Mouse (Mus musculus) kidney, postnatal 4 days (tissue): ENCODE results near the gene Mllt6.
"Not testable (repeated sequence)": the region's sequence is repeated elsewhere in the genome, so short reads cannot be mapped to it uniquely, and the experiment has no call there.

Experiments
- DNase-seq, 2 experiments: peaks; one replicate each; pipeline ENCODE4 v3.0.0; 2021; ENCODE audit warnings: mixed read lengths in 2 of 2

The Mllt6 gene

DNA sequence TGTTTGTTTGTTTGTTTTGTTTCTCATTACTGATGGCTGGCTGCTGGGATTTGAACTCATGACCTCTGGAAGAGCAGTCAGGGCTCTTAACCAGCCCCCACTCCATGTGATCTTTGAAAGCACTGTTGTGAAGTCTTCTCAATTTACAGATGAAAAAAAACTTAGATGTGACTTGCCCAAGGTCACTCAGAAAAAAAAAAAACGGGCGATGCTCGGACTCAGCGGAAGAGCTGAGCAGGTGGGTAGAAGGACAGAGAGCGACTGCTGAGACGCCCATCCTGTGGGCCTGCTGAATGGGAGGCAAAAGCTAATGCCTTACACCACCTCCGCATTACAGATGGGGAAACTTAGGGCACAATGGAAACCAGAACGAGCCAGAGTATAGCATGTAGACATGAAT lies 33.5 kb downstream of the Mllt6 start:
- DNase-seq, result no peak

DNA sequence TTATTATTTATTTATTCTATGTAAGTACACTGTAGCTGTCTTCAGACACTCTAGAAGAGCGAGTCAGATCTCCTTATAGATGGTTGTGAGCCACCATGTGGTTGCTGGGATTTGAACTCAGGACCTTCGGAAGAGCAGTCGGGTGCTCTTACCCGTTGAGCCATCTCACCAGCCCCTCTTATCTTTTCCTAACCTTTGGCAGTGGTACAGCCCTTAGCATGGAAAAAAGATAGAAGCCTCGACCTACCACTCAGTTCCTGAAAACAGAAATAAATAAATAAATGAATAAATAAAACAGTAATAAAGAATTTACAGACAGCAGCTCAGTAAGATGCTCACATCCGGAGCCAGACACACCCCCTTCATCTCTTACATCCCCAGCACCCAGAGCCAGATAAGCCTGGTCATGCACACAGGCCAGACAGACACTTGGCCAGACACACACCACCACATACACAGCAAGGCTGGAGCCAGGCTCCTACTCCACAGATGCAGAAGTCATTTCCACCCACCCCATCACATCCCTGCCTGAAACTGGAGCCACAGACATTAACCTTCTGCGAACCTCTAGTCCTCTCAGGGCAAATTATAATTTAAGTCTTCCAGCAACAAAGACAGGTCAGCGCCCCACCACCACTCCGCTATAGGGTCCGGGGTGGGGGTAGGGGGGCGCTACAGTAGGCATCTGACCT lies 34.1 kb downstream of the Mllt6 start:
- DNase-seq, result peak in 1 of 2 experiments; percentile 24

DNA sequence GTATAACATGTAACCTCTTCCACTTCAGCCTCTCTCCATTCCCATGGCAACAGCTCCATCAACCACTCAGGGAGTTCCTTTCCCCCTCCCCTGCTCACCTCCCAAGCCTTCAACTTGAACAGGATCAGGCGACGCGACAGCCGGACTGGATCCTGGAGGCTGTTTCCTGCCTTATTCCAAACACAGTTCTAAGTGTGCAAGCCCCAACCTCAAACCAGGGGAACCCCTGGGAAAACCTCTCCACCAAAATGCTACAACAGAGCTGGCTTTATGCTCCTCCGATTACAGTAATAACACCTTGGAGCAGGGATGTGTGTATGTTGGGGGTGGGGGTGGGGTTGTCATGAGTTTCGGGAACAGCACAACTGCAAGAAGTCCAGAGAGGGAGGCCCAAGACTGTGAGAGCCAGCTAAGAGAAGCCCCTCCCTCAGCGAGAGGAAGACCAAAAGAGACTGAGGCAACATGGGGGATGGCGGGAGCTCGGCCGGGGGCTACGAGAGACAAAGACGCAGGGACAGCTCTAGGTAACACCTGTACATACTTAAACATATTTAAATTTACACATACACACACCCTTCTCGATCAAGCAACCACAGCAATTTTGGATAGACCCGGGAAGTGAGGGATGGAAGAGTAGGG lies 34.8 kb downstream of the Mllt6 start:
- DNase-seq, result peak in 1 of 2 experiments; percentile 57

DNA sequence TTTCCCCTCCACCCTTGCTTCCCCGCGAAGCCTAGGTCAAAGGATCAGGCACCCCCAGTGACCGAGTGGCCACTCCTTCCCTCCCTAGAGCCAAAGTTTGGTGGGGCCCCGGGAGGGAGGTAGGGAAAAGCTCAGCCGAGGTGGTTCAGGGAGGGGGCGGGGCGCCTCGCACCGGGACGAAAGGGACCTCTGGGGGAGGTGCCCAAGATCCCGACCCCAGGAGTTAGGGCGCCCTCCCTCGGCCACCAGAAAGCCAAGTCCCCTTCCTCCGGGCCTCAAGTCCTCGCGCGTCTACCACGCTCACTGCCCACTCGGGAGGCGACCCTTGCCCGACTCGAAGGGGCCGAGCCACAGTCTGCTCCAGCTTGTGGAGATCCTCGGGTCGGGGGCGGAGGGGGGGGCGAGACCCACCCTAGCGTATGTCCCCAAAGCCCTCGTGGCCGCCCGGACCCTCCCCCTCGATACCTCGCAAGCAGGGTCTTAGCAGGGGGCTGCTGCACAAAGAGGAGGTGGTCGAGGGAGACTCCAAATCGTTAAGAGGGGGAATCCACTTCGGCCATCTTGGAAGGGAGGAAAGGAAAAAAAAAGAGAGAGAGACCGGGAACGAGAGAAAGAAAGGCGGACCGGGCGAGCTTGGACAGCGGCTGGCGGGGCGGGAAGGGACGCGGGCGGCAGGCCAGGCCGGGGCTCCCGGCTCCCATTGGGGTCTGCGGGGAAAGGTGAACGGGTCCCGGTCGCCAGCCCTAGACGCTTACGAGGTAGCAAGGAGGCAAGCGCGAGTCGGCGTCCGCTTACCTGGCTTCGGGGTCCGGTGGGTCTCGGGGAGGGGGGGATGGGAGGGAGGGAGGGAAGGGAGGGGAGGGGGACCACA lies 35.8 kb downstream of the Mllt6 start:
- peak; percentile 90 to 94 for DNase-seq

DNA sequence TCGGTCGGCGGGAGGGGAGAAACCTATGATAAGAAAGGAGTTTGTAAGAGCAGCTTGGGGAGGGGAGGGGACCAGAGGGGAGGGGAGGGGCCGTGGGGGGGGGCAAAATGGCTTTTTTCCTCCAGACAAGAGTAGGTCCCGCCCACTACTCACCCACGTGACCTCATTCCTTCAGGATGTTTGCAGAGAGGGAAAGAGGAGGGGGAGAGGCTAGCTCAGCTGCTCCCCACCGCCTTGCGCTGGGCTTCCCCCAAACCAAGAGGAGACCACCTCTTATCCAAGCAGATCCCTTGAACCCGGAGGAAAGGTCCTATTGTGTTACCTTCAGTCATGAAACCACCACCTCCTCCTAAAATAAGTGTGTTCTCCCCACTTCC lies 36.4 kb downstream of the Mllt6 start:
- DNase-seq, result peak; percentile 97 to 98

DNA sequence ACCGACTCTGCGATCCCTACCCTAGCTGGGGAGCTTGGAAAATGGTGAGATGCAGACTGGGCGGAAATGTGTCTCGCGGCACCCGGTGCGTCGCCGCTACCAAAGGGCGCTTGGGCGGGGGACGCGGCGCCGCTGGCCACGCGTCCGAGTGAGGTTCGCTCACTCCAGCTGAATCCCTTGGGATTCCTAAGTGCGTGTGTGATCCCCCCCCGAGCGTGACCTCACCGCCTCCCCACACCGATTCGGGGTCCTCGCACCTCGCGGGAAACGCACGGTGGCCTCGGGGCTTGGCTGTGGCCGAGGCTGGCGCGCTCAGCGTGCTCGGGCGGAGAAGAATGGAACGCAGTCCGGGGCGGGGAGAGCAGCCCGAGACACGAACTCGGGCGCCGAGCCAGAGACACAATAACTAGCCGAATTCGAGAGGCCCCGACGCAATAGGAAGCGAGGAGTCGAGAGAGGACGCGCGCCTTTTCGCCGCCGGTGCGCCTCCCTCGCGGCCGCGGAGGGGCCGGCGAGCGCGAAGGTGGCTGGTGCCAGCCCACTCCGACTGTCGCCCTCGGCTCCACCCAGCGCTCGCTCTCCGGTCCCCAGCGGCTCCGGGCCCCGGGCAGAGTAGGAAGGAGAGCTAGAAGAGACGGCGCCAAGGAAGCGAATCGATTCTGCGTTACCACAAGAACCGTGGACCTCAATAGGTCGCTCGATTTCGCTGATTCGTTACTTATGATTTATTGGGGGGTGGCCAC lies 37.0 kb downstream of the Mllt6 start, which contains the start of gene Pcgf2:
TSS of gene Pcgf2 (minus strand) at position 495 of the 743 bp plus-strand sequence.
- peak; percentile 87 to 92 for DNase-seq

DNA sequence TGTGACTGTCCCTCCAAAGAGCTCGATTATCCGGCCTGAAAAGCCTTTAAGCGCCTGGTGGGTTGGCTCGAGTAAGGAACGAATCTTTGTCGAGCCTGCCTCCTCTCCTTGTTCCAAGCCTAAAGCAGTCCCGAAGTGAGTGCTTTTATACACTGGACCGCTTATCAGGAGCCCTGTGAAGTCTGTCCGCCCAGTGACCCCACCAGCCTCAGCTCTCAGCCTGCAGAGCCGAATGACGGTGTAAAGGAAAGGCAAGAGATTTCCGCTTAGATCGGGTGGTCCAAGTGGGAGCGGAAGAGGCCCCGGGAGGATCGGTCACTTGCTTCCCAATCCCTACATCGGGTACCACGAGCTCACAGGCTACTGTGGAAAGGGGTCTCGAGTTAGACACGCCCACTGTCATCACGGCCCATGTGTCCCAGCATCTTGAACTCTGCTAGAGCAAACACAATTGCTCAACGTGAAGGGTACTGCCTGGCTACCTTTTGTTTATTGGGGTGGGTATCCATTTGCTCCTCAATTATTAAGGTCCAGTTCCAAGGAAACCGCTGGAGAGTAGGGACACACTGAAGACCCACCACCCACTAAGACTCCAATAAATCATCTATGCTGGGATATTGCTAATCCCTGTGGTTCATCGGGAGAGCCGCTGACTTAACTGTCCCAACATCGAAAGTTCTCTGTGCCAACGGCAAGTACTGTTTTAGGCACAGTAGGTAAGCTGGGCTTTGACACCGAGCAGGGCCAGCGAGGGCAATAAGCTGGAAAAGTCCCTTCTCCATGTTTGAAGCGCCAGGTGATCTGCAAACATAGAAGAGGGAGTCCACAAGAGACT lies 37.7 kb downstream of the Mllt6 start:
- peak; percentile 56 to 70 for DNase-seq

DNA sequence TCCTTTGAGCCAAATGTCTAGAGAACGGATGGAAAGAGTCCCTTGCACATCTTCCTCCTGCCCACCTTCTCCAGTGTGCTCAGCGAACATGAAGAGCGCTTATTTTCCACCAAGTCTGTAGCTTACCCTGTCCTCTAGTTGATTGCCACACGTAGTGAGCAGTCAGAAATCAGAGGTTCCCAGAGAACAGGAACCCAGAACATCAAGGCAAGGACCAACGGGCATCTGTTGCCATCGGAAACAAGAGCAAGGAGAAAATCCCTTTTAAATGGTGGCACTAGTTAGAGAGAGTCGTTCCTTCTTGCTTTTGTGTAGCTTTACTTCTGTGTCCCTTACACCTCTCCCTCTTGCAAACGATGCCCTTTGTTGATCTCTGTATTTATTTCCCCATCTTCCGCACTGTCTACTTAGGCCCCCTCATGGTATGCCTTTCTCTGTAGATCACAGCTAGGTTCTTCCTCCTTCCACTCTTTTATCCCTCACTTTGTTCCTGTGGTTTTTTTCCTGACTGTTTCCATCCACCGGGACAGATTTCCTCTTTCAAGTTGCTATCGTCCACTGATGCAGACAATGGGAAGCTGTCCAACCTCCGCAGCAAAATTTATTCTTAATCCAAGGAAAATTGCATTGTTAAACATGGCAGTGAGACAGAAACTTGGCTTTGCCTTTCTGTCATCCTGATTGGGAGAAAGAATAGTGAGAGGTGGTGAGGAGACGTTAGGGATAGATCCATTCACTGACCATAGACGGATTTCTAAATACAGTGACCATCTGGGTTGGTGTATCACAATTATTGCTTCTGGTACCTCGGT lies 38.6 kb downstream of the Mllt6 start:
- no peak for DNase-seq

DNA sequence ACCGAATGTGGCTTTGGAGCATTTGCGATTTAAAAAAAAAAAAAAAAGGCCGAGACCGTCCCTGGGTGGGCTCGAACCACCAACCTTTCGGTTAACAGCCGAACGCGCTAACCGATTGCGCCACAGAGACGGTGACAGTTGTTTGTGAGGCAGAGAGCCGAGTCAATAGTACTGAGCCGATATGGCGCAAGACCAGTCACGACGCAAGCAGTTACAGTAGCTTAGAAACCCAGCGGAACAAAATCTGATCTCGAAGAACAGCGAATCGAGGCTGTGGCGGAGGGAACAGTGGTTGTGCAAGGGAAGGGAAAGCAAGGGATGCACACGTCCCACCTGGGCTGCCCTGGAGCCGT lies 39.2 kb downstream of the Mllt6 start:
- peak; percentile 92 to 93 for DNase-seq

DNA sequence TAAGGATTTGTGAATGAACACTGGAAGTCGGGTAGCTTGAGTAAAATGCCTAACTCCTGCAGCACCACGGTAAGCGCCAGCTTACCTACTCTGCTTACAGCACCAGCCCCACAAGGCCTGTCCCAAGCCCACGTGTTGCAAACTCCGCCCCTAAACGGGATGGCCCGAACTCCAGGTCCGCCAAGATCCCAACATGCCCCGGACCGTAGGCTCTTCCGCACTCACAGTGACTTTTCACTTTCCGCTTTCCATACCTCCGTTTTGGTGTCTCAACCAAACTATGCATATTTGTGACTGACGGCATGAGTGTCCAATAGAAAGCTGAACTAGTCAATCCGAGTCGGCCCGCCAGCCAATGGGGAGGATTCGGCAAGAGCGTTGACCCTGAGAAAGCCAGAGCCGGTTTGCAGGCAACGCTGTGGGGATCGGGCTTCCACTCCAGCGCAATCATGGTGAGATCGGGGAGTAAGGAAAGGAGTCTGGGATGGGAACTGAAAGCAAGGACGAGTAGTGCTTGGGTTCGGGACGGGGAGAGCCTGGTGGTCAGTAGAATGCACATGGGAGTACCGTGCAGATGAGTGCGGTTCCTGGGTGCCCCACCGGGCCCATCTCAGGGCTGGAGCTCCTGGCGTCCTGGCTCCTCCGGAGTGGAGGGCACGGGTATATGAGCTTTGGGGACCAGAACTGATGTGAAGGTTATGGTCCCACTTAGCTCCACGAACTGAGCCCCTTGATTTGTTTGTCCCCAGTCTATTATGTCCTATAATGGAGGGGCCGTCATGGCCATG lies 40.0 kb downstream of the Mllt6 start, which contains the start of gene Psmb3:
TSS of gene Psmb3 (plus strand) at position 361 of the 788 bp plus-strand sequence.
- peak; percentile 99 for DNase-seq

DNA sequence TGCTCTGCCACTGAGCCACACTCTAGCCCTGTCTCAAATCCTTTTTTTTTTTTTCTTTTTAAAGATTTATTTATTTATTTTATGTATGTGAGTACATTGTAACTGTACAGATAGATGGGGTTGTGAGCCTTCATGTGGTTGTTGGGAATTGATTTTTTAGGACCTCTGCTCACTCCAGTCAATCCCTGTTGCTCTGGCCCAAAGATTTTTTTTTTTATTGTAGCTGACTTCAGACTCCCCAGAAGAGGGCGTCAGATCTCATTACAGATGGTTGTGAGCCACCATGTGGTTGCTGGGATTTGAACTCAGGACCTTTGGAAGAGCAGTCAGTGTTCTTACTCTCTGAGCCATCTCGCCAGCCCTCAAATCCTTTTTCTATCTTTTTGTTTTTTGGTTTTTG lies 46.9 kb downstream of the Mllt6 start:
- not testable (repeated sequence) for DNase-seq

DNA sequence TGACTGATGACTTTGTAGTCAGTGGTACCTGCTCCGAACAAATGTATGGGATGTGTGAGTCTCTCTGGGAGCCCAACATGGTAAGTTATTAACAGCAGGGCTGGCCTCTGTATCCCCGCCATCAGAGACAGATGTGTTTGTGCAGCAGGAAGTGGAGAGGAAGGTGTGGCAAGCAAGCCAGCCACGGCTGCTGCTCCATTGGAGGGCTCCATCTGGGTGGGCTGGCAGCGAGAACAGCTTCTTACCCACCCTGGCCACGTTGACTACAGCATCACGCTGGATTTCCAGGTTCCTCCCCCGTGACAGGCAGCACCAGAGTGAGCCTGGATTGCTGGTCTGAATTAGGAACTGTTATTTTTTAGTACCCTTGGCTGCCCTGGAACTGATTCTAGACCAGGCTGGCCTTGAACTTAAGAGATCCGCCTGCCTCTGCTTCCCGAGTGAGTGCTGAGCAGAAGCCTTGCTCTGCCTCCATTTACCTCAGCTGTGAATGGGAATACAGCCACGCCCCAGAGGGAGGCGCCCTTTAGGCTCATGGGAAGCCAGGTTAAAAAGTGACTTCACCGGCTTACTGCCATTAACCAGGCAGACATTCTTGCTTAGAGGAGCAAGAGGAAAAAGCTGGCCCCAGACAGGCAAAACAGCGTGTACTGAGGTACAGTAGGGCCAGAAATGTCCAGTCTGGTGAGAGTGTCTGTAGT lies 48.1 kb downstream of the Mllt6 start:
- no peak for DNase-seq

DNA sequence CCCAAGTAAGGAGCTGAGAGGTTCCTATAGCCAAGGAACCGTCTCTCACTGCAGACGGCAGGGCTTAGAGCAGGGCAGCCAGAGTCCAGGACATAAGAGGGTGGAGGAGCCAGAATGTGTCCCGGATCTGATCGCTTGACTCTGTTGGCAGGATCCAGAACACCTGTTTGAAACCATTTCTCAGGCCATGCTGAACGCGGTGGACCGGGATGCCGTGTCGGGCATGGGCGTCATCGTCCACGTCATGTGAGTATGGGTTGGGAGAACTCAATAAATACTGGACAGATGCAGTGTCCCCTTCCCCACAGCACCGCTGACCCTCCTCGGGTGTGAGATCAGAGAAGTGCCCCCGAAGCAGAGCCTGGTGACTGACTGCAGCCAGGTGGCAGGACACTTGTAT lies 49.1 kb downstream of the Mllt6 start:
- DNase-seq, result no peak

DNA sequence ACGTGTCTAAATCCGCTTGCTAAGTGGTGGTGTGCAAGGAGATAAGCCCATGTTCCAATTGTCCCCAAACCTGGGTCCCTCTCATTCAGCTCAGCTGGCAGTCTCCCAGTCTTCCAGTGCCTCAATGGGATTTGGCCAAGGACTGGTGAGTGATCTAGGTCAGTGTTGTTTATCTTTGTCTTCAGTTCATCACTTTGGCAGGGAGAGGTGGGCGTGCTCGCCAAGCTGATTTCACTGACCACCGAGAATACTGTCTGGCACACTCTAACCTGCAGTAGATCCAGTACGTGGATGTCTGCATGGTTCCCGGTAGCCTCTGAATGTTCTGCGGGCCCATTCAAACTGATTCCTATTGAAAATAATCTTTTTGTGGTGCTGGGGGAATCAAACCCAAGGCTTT lies 50.7 kb downstream of the Mllt6 start:
- DNase-seq, result no peak

DNA sequence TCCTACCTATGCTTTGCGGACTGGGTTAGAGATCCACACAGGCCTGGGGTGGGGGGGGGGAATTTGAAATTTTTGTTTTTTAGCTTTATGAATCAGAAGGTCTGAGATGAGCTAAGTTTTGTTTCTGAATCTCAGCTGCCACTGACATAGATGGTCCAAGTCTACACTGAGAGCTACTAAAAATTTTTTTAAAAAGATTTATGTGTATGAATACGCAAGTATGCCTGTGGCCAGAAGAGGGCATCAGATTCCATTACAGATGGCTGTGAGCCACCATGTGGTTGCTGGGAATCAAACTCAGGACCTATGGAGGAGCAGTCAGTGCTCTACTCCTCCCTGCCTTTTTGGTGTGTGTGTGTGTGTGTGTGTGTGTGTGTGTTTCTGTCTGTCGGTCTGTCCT lies 51.1 kb downstream of the Mllt6 start:
- DNase-seq, result no peak

DNA sequence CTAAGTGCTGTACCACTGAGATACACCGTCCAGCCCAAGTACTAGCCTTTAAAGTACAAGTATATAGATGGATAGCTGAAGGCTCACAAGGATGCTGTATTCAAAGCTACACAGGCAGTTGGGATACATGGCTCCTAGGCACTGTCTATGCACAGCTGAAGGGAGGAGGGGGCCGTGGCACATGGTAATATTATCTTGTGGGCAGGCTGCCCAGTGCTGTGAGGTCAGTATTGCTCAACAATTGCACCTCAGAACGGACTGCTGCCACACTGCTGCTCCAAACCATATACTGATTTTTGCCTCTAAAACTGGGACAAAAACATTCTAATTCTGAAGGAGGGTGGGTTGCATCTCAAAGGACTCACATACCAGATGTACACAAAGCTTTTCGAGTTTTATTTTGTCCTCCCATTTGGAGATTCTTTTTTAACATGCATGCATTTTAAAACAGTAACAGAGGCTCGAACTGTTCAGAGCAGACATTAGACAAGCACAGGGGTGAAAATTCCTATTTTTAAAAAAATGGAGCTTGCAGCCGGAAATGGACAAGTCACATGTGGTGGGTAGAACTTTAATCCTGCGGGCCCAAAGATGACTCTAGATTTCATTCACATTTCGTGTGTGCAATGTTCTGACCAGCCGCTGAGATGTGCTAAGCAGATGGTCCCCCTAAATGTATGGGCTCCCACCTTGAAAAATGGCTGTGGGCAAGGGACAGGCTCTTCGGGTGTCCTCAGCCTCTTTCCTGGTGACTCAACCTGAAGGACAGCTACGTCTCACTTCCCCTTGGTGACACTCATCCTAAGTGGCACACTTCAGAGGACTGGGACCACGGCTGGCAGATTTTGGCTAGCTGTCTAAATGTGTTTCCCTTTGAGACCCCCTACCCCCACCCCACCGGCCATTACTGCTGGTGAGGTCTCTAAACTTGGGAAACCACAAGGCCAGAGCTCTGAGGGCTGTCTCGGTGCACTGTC lies 51.9 kb downstream of the Mllt6 start:
- no peak for DNase-seq

DNA sequence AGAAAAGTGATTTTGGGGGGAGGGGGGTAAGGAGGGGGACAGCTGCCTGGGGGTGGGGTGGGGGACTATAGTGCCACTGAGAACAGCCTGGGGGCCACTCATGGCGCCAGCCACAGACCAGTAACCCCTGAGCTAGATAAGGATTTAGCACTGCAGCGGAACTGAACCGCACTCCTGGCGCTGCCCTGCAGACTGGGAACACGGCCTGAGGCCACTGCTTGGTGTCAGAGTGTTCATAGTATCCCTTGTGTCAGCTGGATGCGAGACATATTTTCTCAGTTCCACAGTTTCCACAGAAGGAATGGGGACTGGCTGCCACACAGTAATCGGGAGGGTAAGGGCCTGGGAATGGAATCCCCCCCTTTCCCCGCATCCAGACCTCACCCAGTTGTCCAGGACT lies 52.8 kb downstream of the Mllt6 start:
- DNase-seq, result no peak
